Mouse (Mus musculus) lung, postnatal 0 days (tissue): ENCODE data around the gene Fmnl3.
A peak's percentile ranks its signal among the peaks of the same experiment; 100 is the strongest.

Experiments
- CTCF ChIP-seq: IDR thresholded peaks from 2 replicates; pipeline ENCODE4 v1.5.1; 2016; ENCODE audit warnings: antibody characterized with exemption, mild to moderate bottlenecking
- EP300 ChIP-seq: IDR thresholded peaks from 2 replicates; pipeline ENCODE4 v1.6.1; 2016; ENCODE audit warnings: antibody characterized with exemption, mild to moderate bottlenecking, control low read depth

DNA sequence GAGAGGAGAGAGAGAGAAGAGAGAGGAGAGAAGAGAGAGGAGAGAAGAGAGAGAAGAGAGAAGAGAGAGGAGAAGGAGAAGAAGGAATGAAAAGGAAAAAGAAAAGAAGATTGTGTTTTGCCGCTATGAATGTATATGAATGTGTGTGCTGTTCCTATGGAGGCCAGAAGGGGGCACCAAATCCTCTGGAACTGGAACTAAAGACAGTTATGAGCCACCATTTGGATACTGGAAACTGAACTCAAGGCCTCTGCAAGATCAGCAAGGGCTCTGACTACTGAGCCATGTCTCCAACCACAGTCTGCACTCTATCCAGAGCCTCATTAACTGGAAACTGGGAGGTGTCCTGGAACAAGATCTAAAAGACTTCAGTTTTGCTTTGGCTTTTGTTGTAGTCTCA is 43.3 kb downstream of the Fmnl3 start:
- peak; percentile 82 for TF ChIP-seq CTCF
- TF ChIP-seq EP300 = no peak
